Mouse (Mus musculus): ENCODE results near the gene Oaz1.
"Not testable (repeated sequence)": the region's sequence is repeated elsewhere in the genome, so short reads cannot be mapped to it uniquely, and the experiment has no call there.

Gene Oaz1

GRCm38 (mm10) chr10:80802996-80803395 lies 23.5 kb upstream of the Oaz1 start:
- no peak for DNase-seq

DNA sequence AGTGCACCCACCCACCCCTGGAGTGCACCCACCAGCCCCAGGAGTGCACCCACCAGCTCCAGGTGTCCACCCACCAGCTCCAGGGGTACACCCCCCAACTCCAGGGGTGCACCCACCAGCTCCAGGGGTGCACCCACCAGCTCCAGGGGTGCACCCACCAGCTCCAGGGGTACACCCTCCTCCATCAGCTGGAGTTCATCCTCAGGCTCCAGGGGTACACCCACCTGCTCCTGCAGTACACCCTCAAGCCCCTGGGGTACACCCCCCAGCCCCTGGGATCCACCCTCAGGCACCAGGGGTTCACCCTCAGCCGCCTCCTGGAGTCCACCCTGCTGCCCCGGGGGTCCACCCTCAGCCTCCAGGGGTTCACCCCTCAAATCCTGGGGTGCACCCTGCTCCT lies 22.1 kb upstream of the Oaz1 start:
- no peak for DNase-seq

- no peak for DNase-seq
Observed at GRCm38 (mm10) chr10:80804916-80805315, 21.5 kb upstream of the Oaz1 start, which contains the start of gene Amh. TSS of gene Amh (plus strand) at chr10:80805243.

DNA sequence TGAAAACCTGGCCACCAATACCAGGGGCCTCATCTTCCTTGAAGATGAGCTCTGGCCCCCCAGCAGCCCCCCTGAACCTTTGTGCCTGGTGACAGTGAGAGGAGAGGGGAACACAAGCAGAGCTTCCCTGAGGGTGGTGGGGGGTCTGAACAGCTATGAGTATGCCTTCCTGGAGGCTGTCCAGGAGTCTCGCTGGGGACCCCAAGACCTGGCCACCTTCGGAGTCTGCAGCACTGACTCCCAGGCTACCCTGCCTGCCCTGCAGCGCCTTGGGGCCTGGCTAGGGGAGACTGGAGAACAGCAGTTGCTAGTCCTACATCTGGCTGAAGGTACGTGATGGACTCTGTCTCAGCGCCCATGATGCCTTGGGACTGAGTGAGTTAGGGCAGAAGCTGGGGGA lies 21.1 kb upstream of the Oaz1 start:
- no peak for DNase-seq

- DNase-seq: peak; percentile 55 to 91
Observed at GRCm38 (mm10) chr10:80805925-80806324, 20.5 kb upstream of the Oaz1 start.

- DNase-seq: no peak
Observed at GRCm38 (mm10) chr10:80806341-80807056, 20.0 kb upstream of the Oaz1 start.

DNA sequence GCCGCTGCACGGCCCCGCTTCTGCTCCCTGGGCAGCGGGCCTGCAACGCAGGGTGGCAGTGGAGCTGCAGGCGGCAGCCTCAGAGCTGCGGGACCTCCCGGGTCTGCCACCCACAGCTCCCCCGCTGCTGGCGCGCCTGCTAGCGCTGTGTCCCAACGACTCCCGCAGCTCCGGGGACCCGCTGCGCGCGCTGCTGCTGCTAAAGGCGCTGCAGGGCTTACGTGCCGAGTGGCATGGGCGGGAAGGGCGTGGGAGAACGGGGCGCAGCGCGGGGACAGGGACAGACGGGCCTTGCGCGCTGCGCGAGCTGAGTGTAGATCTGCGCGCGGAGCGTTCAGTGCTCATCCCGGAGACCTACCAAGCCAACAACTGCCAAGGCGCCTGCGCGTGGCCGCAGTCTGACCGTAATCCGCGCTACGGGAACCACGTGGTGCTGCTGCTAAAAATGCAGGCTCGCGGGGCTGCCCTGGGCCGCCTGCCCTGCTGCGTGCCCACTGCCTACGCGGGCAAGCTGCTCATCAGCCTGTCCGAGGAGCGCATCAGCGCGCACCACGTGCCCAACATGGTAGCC lies 19.3 kb upstream of the Oaz1 start:
- DNase-seq: peak; percentile 74 to 82

DNA sequence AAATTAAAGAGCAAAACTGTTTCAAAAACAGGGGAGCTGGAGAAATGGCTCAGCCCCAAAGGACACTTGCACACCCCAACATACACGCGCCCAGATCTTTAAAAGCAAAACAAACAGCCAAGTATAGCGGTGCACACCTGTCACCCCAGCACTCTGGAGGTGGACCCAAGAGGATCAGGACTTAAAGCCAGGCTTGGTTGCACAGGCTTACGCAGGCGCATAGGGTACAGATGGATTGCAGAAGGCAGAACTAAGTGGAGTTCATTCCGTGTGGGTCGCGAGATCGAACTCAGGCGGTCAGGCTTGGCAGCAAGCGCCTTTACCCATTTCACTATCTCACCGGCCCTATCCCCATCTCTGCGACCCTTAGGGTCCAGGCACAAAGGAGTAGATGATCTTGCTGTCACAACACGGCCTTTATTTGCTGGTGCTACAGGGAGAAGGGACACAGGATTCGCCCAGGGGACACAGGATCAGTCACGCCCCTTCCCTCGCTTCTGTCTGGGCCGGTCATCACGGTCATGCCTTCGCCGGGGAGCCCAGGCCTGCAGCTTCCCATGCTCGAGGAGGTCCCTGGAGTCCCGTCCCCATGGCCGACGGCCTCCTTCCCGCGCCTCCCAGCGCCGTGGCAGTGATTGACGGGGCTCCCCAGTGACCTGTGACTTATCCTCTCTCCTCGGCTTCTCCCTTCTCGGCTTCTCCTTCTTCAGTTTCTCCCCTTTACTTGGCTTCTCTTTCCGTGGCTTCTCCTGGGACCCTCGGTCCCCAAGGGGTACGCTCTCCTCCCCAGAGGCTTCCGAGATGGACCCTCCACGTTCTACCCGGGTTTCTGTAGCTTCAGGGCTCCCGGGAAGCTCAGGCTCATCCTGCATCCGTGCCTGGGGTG lies 18.1 kb upstream of the Oaz1 start:
- DNase-seq: no peak

- no peak for DNase-seq
Observed at GRCm38 (mm10) chr10:80808985-80809632, 17.3 kb upstream of the Oaz1 start.

GRCm38 (mm10) chr10:80810084-80810483 lies 16.4 kb upstream of the Oaz1 start:
- DNase-seq: no peak

DNA sequence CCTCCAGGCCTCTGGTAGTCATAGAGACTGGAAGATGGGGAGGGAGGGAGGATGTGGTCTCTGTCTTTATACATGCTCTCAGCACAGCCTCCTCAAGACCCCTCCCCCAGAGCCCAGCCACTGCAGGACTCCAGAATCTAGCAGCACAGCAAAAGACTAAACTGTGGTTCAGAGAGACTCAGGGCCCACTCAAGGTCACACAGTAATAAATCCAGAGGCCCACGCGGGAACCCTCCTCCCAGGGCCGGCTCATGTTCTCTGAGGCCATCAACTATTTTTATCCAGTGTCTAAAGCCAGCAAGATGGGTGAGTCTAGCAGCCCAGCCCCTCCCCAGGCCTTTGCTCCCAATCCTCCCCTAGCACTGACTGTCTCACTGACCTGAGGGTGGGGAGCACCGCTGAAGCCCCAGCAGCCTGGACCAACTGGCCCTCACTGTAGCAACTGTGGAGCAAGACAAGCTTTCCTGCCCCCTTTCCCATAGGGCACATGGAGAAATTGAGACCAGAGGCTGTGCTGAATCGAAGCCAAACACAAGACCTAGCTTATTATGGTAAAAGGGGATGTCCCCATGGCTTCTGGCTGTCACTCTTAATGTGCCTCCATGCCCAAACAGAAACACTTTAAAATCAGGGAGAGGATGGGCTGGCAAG lies 13.9 kb upstream of the Oaz1 start:
- no peak for DNase-seq

GRCm38 (mm10) chr10:80813366-80813765 lies 13.1 kb upstream of the Oaz1 start, which contains the start of gene Jsrp1:
TSS of gene Jsrp1 (minus strand) at chr10:80813498.
- no peak for DNase-seq

- DNase-seq: no peak
Observed at GRCm38 (mm10) chr10:80814800-80815199, 11.7 kb upstream of the Oaz1 start.

GRCm38 (mm10) chr10:80816303-80816702 lies 10.2 kb upstream of the Oaz1 start:
- DNase-seq: not testable (repeated sequence)

DNA sequence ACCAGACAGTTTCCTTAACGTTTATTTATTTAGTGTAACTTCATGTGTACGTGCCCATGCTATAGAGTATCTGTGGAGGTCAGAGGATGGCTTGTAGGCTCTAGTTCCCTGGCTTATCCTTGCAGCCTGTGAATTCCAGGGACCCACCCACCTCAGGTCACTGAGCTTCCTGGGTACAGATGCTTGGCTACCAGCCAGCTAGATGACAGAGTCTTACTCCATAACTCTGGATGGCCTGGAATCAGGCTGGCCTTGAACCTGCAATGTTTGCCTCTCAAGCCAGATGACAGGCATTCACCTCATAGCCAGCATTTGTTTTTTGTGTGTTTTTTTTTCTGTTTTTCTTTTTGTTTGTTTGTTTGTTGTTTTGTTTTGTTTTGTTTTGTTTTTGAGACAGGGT lies 9.3 kb upstream of the Oaz1 start:
- no peak for DNase-seq

DNA sequence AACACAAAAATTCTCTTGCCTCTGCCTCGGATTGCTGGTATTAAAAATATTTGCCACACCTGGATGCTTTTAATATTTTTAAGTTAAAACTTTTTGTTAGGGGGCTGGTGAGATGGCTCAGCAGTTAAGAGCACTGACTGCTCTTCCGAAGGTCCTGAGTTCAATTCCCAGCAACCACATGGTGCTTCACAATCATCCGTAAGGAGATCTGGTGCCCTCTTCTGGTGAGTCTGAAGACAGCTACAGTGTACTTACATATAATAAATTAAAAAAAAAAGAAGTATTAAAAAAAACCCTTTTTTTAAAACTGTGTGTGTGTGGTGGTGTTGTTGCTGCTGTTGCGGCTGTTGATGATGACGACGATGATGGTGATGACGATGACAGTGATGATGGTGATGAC lies 8.5 kb upstream of the Oaz1 start:
- DNase-seq: not testable (repeated sequence)

DNA sequence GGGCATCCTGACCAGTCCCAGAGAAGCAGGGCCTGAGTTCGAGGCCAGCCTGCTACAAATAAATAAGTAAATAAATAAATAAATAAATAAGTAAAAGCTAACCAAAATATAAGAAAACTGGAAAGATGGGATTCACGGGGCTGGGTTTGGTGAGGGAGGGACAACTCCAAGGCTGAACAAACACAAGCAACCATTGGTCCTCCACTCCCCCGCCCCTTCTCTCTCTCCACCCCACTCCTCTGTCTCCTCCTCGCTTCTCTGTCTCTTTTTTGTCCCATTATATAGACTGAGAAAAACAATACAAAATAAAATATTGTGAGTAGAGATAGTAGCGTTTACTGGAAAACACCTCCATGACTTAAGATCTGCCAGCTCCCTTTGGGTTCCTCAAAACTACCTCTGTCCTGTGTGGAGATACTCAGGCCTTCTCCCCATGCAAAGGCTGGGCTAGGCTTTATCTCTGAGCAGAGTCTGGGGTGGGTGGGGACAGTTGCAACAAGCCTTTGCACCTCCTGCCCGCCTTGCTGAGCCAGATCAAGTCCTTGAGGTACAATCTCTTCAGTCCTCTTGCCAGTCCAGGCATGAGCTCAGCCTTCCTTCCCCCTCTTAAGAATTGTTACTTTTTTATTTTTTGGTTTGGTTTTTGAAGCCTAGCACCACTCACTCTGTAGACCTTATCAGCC lies 7.7 kb upstream of the Oaz1 start:
- no peak for DNase-seq

- DNase-seq: peak; percentile 81 to 84
Observed at GRCm38 (mm10) chr10:80819406-80819805, 7.0 kb upstream of the Oaz1 start.

- peak; percentile 32 to 57 for DNase-seq
Observed at GRCm38 (mm10) chr10:80821991-80822390, 4.5 kb upstream of the Oaz1 start.

DNA sequence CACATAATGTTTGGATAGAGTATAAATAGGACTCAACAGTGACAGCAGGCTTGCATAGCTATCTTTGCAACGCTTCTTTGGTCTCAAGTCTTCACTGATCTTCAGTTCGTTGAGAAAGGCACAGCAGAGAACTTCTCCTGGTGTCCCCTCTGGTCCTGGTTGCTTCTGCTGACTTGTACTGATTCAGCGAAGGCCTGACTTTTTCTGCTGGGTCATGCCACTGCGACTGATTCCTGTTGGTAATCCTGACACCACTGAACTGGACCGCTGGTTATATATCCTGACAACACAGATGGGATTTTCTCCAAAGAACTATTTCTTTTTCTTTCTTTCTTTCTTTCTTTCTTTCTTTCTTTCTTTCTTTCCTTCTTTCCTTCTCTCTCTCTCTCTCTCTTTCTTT lies 3.9 kb upstream of the Oaz1 start:
- DNase-seq: no peak

- DNase-seq: no peak
Observed at GRCm38 (mm10) chr10:80823316-80823715, 3.1 kb upstream of the Oaz1 start.

All from kidney, postnatal 36 days (tissue).